Mouse (Mus musculus): ENCODE measurements at regions not wholly inside any gene's neighbourhood (a gene's known extent, or its start where the extent isn't known, plus 50 kb on each side); places are given as distances from the start of the nearest gene placed in this dataset.

DNA sequence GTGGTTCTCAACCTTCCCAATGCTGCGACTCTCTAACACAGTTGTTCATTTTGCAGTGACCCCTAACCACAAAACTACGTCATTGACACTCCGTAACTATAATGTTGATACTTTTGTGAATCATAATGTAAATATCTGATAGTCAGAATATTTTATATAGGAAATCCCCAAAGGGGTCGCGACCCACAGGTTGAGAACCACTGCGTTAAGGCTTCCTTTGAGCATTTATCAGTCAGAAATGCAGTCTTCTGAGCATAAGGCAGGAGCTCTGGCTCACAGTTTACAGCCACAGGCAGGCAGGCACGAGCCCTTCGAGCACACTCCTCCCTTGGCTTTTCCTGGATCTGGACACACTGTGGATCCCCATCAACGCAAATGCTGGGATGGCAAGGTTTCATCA, 57.0 kb downstream of the Nxnl2 start:
- DNase-seq (ENCODE audit: low spot score in 2 of 2): no peak

GRCm38 (mm10) chr13:51228862-51229770, 58.3 kb downstream of the Nxnl2 start:
- DNase-seq (ENCODE audit: low spot score in 2 of 2): peak in 1 of 2 experiments; percentile 24

DNA sequence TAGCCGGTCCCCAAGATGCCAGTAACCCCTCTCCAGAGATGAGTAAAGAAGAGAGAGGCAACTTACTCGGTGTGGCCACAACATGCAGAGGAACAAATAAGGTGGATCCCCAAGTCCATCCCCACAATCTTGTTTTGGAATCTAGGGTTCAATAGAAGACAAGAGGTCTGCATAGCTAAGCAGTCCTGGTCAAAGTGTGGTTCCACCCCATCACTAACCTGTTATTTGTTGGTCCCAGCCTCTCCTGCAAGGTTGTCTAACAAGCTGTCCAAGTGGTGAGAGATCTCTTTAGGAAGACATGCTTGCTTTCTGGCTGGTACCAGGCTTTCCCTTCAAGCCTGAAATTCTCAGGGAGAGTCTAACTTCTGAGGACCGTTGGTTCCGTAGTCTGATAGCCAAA, 59.0 kb downstream of the Nxnl2 start:
- no peak for DNase-seq (ENCODE audit: low spot score in 2 of 2)

- DNase-seq (ENCODE audit: low spot score in 2 of 2): no peak
These were observed 60.8 kb downstream of the Nxnl2 start for GRCm38 (mm10) chr13:51231586-51231985.

- peak in 1 of 2 experiments; percentile 8 for DNase-seq (ENCODE audit: low spot score in 2 of 2)
These were observed 76.6 kb downstream of the Nxnl2 start for GRCm38 (mm10) chr13:51247378-51247777.

GRCm38 (mm10) chr13:51253371-51253770, 82.5 kb downstream of the Nxnl2 start:
- DNase-seq (ENCODE audit: low spot score in 2 of 2): peak in 1 of 2 experiments; percentile 6

- peak in 1 of 2 experiments; percentile 1 for DNase-seq (ENCODE audit: low spot score in 2 of 2)
These were observed 84.9 kb downstream of the Nxnl2 start for GRCm38 (mm10) chr13:51255688-51256087.

GRCm38 (mm10) chr13:51258752-51259721, 88.2 kb downstream of the Nxnl2 start:
- peak in 1 of 2 experiments; percentile 2 for DNase-seq (ENCODE audit: low spot score in 2 of 2)

DNA sequence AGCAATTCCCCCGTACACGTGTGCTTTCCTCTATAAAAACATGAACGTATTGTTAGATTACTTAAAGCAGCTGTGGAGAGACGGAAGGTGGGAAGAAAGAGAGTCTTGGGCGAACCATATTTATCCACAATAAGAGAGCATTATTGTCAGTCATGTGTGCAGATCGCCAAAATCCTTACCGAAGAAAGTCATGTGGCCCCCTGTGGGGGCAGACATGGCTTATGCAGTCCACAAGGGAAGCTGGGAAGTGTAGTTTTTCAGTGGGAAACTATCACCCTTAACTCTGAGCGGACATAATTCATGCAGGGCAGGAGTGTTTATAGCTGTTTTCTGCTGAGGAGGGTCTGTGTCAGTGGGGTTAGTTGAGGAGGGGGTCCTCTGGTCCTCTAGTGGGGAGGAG, 90.8 kb downstream of the Nxnl2 start:
- no peak for DNase-seq (ENCODE audit: low spot score in 2 of 2)

GRCm38 (mm10) chr13:51272786-51273185, 102.0 kb downstream of the Nxnl2 start:
- DNase-seq (ENCODE audit: low spot score in 2 of 2): no peak

- peak in 1 of 2 experiments; percentile 48 for DNase-seq (ENCODE audit: low spot score in 2 of 2)
These were observed 103.8 kb downstream of the Nxnl2 start for GRCm38 (mm10) chr13:51274639-51275038.

GRCm38 (mm10) chr13:51276601-51277000, 105.8 kb downstream of the Nxnl2 start:
- DNase-seq (ENCODE audit: low spot score in 2 of 2): no peak

- DNase-seq (ENCODE audit: low spot score in 2 of 2): no peak
These were observed 106.7 kb downstream of the Nxnl2 start for GRCm38 (mm10) chr13:51277515-51277914.

- no peak for DNase-seq (ENCODE audit: low spot score in 2 of 2)
These were observed 109.0 kb downstream of the Nxnl2 start for GRCm38 (mm10) chr13:51279642-51280387.

DNA sequence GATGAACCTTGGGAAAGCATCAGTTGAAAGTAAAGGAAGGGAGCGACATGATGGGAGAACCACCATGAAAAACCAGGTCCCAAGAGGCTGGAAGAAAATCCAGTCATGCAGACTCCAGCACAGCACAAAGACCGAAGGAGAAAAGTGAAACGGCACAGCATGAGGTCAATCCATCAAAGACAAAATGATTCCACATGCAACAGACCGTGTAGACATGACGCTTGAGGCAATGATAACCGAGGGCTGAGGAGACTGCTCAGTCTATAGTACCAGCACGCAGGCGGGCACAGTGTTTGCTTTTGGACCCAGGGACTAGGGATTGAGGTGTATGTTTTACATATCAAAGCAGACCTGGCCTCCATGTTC, 109.5 kb downstream of the Nxnl2 start:
- no peak for DNase-seq (ENCODE audit: low spot score in 2 of 2)

DNA sequence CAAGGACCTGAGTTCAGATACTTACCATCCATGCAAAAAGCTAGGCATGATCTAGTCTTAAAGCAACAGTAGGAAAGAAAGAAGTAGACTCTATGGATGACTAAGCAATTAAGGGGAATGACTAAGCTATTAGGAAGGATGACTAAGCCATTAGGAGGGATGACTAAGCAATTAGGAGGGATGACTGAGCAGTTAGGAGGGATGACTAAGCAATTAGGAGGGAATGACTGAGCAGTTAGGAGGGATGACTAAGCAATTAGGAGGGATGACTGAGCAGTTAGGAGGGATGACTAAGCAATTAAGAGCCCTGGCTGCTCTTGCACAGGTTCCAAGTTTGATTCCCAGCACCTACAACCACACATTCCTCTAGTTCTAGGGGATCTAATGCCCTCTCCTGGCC, 113.9 kb downstream of the Nxnl2 start:
- no peak for DNase-seq (ENCODE audit: low spot score in 2 of 2)

GRCm38 (mm10) chr13:51289442-51289841, 118.6 kb downstream of the Nxnl2 start:
- DNase-seq (ENCODE audit: low spot score in 2 of 2): no peak

DNA sequence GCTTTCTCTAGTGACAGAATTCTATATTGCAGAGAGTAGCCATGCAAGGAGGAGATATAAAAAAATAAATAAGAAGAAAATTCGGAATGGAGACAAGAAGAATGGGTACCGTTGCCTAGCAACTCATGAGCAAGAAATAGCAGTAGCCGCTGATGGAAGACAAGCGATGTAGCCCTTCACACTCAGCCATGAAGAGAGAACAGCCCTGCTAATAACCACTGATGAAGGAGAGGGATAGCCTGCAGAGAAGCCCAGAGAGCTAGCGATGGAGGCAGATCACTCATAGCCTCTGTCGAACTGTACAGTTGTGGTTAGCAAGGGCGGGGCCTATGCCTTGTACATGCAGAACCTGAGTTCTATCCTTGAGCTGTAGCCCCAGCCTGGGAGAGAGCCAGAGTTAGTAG, 118.4 kb upstream of the S1pr3 start:
- no peak for DNase-seq (ENCODE audit: low spot score in 2 of 2)

DNA sequence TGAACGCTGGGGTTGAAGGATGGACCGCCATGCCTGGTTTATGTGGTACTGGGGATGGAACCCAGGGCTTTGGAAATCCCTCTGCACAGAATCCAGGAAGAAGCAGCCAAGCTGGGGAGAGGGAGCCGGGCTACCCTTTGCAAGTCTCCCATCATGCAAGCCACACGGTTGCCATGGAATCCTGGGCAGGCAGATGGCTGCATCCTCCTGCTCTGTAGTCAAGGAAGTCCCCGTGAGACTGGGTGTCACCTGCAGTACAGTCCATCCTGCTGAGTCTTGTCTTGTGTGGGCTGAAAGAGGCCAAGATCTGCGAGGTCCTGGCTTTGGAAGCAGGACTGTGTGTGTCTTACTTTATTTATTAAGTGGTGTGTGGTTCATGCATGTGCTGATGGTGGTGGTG, 117.5 kb upstream of the S1pr3 start:
- no peak for DNase-seq (ENCODE audit: low spot score in 2 of 2)

DNA sequence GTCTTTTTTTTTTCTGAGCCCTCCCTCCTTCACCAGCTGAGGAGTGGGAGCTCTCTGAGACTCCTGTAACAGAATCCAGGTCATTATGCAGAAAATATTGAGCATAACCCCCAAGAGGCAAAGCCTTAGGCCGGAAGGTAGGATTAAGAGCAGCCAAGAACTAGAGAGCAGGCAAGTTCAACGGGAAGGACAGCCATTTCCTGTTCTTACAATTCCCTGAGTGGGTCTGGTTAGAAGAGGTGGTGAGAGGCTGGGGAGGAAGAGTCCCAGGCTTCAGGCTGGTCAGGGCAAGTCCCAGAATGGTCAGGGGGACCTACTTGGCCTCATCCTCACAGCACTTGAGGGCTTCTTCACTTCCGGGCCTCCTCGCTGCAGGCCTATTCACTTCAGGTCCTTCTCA, 115.4 kb upstream of the S1pr3 start:
- DNase-seq (ENCODE audit: low spot score in 2 of 2): no peak

DNA sequence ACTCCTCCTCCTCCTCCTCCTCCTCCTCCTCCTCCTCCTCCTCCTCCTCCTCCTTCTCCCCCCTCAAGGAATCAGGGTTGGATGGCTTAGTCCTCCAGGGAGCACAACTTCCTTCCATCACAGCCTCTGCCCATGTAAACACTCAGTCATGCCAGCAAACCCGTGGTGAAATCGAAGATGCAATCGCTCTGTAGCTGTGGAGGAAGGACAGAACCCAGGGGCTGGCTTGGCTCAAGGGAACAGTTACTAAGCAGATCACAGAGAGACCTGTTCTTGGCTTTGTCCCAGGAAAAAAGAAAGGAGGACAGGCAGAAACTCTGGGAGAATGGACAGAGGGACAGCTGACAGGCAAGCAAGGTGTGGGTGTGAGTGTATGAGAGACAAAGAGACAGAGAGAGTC, 112.6 kb upstream of the S1pr3 start:
- DNase-seq (ENCODE audit: low spot score in 2 of 2): no peak

All from gastrocnemius, postnatal 4 days (tissue).